Mouse (Mus musculus): ENCODE results near the gene Nrxn3. TPM values are rescaled to one million over a fixed set of nuclear protein-coding genes. Genes with fewer than 3 reads are reported as not detected.

Nrxn3 gene
- 0.09 and 0.11 TPM in 2 replicates for polyA plus RNA-seq (2012; rRNA removed)

DNA sequence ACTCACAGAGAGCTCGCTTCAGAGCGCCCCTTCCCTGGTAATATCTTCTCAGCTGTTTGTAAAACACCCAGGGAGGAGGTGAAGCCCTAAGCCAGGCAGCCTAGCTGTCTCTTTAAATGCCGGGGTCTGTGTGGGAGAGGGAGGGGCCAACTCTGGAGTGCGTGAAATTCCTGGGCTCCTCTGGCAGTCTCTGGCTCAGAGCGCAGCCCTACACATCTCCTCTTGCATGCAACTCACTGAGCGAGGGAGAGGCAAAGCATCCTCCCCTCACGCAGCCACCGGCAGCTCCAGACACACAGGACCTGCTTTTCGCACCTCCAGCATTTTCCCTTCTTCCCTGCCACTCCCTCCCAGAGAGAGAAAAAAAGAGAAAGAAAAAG is at the start of gene Nrxn3:
TSS of gene Nrxn3 (plus strand) at position 186 of the 380 bp plus-strand sequence.

